Mouse (Mus musculus): ENCODE data around the gene Rps24.

DNA sequence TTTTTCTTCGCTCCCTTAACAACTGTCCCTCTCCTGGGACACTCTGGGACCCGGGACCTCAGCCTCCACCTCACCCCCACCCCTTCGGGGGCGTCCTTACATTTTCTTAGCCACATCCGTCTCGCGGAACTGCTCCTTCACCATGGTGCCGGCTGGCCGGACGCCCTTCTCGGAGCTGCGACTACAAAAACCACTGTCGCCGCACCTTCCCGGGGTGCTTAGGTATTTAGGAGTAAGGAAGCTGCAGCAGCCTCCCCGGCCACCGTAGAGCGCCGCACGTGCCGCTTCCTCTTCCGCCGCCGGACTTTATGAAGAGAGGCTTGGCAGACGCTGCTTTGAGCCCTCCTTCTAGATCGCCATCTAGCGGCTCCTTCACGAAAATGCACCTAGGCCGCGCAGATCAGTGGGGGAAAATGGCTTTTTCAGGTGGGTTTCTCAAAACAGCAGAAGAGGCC lies at the start of gene Rps24, which contains the start of gene Polr3a:
- TF ChIP-seq USF1 (IDR thresholded peaks at IDR 0.05; ENCODE audit: low read depth) (peak; percentile 80), CEBPB (IDR thresholded peaks at IDR 0.05; ENCODE audit: insufficient read depth, poor library complexity, severe bottlenecking) (no peak), POLR2A (IDR thresholded peaks at IDR 0.05; ENCODE audit: insufficient read length, low read depth) (peak; percentile 42), MYOG (IDR thresholded peaks at IDR 0.05; ENCODE audit: control insufficient read depth in 1 of 3, insufficient read depth in 1 of 3, insufficient read length in 2 of 3, low read depth in 2 of 3) (peak in 1 of 3 experiments; percentile 13), MAX (IDR thresholded peaks at IDR 0.05; ENCODE audit: low read depth) (peak; percentile 43), E2F4 (IDR thresholded peaks at IDR 0.05; ENCODE audit: insufficient read depth) (no peak), TCF3 (IDR thresholded peaks at IDR 0.05; ENCODE audit: insufficient read length, low read depth) (no peak)

All from myocyte (in vitro differentiated cells).